Comparison of ENCODE assay signal across 8 mouse cellular contexts in the genomic region with DNA sequence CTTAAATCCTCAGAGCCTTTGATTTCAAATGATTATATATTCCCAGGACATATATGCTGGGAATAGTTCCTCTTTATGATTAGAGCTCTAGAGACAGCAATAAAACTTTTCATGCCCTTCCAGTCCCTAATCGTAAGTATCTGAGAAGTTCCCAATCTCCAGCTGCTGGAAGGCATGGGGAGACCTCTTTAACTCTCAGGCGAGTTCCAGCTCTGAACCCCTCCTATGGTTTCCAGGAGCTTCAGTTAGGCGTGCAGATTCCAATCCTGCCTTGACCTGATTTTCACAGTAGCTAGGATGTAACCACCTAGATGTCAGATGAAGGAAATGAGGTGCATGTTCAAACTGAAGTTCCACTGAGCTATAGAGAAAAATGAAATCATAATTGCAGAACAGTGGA. TPM values are rescaled to one million over a fixed set of nuclear protein-coding genes. Genes with fewer than 3 reads are reported as not detected.
DNase-seq lines count a peak whose midpoint lies in the region; ATAC-seq lines count a peak whose summit lies in the region.

No protein-coding gene starts in this region.

- H3K9me3 ChIP-seq in neural tube, embryonic 11.5 days (ENCODE audit: control insufficient read depth, low read length) = no peaks in the 10 kb centered on the region
- H3K9me3 ChIP-seq in forebrain, embryonic 11.5 days (ENCODE audit: control insufficient read depth, low read length) = no peaks in the 10 kb centered on the region
- H3K9me3 ChIP-seq in limb, embryonic 12.5 days = no peaks in the 10 kb centered on the region

- no peaks in the 10 kb centered on the region for H3K36me3 ChIP-seq in neural tube, embryonic 11.5 days (ENCODE audit: control insufficient read depth, insufficient read depth, low read length)
- no peaks in the 10 kb centered on the region for H3K36me3 ChIP-seq in forebrain, embryonic 11.5 days (ENCODE audit: control insufficient read depth, insufficient read depth, low read length)
- no peaks in the 10 kb centered on the region; the same call in 1 of the 2 replicates for H3K36me3 ChIP-seq in limb, embryonic 12.5 days

- H3K4me2 ChIP-seq in neural tube, embryonic 11.5 days (ENCODE audit: low read depth) = peak overlapping the region; percentile 58
- peak overlapping the region; percentile 50 for H3K4me2 ChIP-seq in forebrain, embryonic 11.5 days (ENCODE audit: low read depth, low read length, severe bottlenecking)
- peak overlapping the region; percentile 65 for H3K4me2 ChIP-seq in limb, embryonic 12.5 days

- peak overlapping the region; percentile 69; the same call in 1 of the 2 replicates for H3K9ac ChIP-seq in neural tube, embryonic 11.5 days (ENCODE audit: low read length)
- peak overlapping the region; percentile 76 for H3K9ac ChIP-seq in forebrain, embryonic 11.5 days (ENCODE audit: low read length)
- peak overlapping the region; percentile 79 for H3K9ac ChIP-seq in limb, embryonic 12.5 days (replicated peaks)

- no peak for DNase-seq in neural tube, embryonic 11.5 days (ENCODE audit: low spot score)
- no peak for DNase-seq in neural tube, embryonic 10.5 days (ENCODE audit: extremely low spot score, low spot score)
- no peak for DNase-seq in forebrain, embryonic 11.5 days (ENCODE audit: low spot score)
- DNase-seq in retina, postnatal 1 day = peak; percentile 31
- no peak for DNase-seq in adrenal gland, postnatal 36 days
- DNase-seq in gastrocnemius, postnatal 10 days = no peak
- no peak for DNase-seq in adrenal gland, postnatal 25 days

- H3K27ac ChIP-seq in neural tube, embryonic 11.5 days (ENCODE audit: low read depth, low read length) = no peak overlapping the region
- no peak overlapping the region for H3K27ac ChIP-seq in forebrain, embryonic 11.5 days (ENCODE audit: low read depth, low read length)
- no peak overlapping the region; the same call in 1 of the 2 replicates for H3K27ac ChIP-seq in limb, embryonic 12.5 days

- H3K27me3 ChIP-seq in neural tube, embryonic 11.5 days (ENCODE audit: control insufficient read depth, insufficient read depth, low read length) = no peaks in the 10 kb centered on the region
- no peaks in the 10 kb centered on the region for H3K27me3 ChIP-seq in forebrain, embryonic 11.5 days (ENCODE audit: control insufficient read depth, insufficient read depth, low read length)
- no peaks in the 10 kb centered on the region for H3K27me3 ChIP-seq in limb, embryonic 12.5 days

- no peaks in the 10 kb centered on the region for H3K4me1 ChIP-seq in neural tube, embryonic 11.5 days (ENCODE audit: control insufficient read depth, insufficient read depth, low read length)
- H3K4me1 ChIP-seq in forebrain, embryonic 11.5 days (replicated peaks; ENCODE audit: control insufficient read depth, insufficient read depth, low read length) = no peaks in the 10 kb centered on the region
- peaks cover 13% of the 10 kb centered on the region for H3K4me1 ChIP-seq in limb, embryonic 12.5 days (replicated peaks)

- ATAC-seq in neural tube, embryonic 11.5 days (ENCODE audit: insufficient read depth, low FRiP score, low TSS enrichment) = no peak
- ATAC-seq in forebrain, embryonic 11.5 days (replicated peaks; ENCODE audit: low FRiP score) = no peak
- no peak for ATAC-seq in limb, embryonic 12.5 days (ENCODE audit: insufficient number of reproducible peaks, insufficient read depth, low FRiP score, low TSS enrichment, low read depth)

- H3K4me3 ChIP-seq in neural tube, embryonic 11.5 days (ENCODE audit: low read depth, low read length) = peak overlapping the region; percentile 71
- peak overlapping the region; percentile 55 for H3K4me3 ChIP-seq in forebrain, embryonic 11.5 days (ENCODE audit: low read depth, low read length)
- H3K4me3 ChIP-seq in limb, embryonic 12.5 days (replicated peaks) = peak overlapping the region; percentile 72

- 11% methylated on average over 3 of the region's 3 CpGs for WGBS in neural tube, embryonic 11.5 days
- whole genome bisulfite sequencing in forebrain, embryonic 11.5 days = 15% methylated on average over 3 of the region's 3 CpGs
- WGBS in limb, embryonic 12.5 days = 6% methylated on average over 3 of the region's 3 CpGs

RNA-seq across cellular contexts. Expression of a gene that starts 0.8 kb away (rescaled TPM):
- 32.2 and 34.3 TPM in 2 replicates for polyA plus RNA-seq in neural tube, embryonic 11.5 days (2014; fragmentation: Nextera tagmentation; extraction: Ambion mirVana)
- polyA plus RNA-seq in forebrain, embryonic 11.5 days (2014; fragmentation: Nextera tagmentation; extraction: Ambion mirVana) = 23.7 and 26.2 TPM in 2 replicates
- polyA plus RNA-seq in limb, embryonic 12.5 days (2016; fragmentation: Nextera tagmentation; extraction: Ambion mirVana) = 38.5 and 39.7 TPM in 2 replicates
- total RNA-seq in adrenal gland, postnatal 36 days (2021) = 10 to 100 TPM; 48.3 to 73.2 TPM
- total RNA-seq in gastrocnemius, postnatal 10 days (2021) = 10 to 100 TPM; 31.6 to 34.7 TPM
- 36.6 and 37.4 TPM in 2 replicates for total RNA-seq in adrenal gland, postnatal 25 days (2021)

RNA-seq across cellular contexts. Expression of a gene that starts 29.2 kb away (rescaled TPM):
- polyA plus RNA-seq in neural tube, embryonic 11.5 days (2014; fragmentation: Nextera tagmentation; extraction: Ambion mirVana) = not detected in 2 replicates
- not detected in 2 replicates for polyA plus RNA-seq in forebrain, embryonic 11.5 days (2014; fragmentation: Nextera tagmentation; extraction: Ambion mirVana)
- not detected in 2 replicates for polyA plus RNA-seq in limb, embryonic 12.5 days (2016; fragmentation: Nextera tagmentation; extraction: Ambion mirVana)
- total RNA-seq in adrenal gland, postnatal 36 days (2021) = not detected
- total RNA-seq in gastrocnemius, postnatal 10 days (2021) = not detected
- total RNA-seq in adrenal gland, postnatal 25 days (2021) = not detected in 2 replicates
